Mouse (Mus musculus): ENCODE data around the gene Noc3l.

DNA sequence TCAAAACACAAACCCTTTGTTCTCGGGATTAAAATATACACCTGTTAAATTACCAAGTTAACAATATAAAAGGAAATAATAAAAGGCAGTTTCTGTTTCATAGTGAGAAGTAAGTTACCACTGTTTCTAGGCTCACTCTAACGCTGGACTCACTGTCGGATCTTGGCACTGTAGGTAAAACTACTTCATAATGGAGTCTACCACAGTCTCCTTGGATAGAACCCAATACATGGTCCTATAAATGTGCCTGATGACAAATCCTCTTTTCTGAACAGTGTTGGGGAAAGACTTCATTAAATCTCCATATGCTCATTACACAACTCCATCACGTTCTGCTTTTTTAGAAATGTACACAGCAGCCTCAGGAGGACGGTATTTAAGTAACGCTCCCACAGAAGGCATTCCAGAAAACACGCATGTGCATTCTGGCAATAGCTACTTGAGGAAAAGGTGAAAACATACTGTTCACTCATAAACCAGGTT lies 25.4 kb downstream of the Noc3l start:
- no peak for TF ChIP-seq GATA1 (IDR thresholded peaks at IDR 0.05; ENCODE audit: low read length)
- no peak for TF ChIP-seq TAL1 (IDR thresholded peaks at IDR 0.05; ENCODE audit: low read length)

Measured in erythroblast, embryonic 14.5 days (primary cell).